Mouse (Mus musculus): Measurements from ENCODE around the gene Tmem204. TPM values are rescaled to one million over a fixed set of nuclear protein-coding genes. Genes with fewer than 3 reads are reported as not detected.
A peak's percentile ranks its signal among the peaks of the same experiment; 100 is the strongest.

Tmem204 gene
- polyA plus RNA-seq, 1 experiment from 2014 or later = 11.7 TPM

DNA sequence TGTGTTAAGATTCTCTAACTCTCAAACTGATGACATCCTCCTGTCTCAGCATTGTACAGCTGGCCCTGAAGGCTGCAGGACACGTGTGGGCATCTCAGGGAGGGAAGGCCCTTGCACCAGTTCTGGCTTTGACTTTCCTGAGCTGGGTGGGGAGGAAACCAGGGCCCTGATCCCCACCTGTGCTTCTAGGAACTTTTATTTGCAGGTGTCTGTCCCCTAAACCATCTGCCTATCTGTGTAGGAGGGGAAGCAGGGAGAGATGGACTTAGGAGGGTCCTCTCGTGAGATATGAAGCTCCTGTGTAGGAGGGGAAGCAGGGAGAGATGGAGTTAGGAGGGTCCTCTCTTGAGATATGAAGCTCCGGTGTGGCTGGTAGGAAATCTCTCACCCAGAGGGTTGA, 504 bp downstream of the Tmem204 start:
- Histone ChIP-seq H3K4me1 (ENCODE audit: control insufficient read depth, insufficient read depth, low read length) (peaks cover 3% of the 10 kb centered on the region), H3K9ac (replicated peaks; ENCODE audit: low read length) (peak overlapping the region; percentile 25; the same call in 1 of the 2 replicates), H3K9me3 (replicated peaks; ENCODE audit: control insufficient read depth, low read length) (no peaks in the 10 kb centered on the region), H3K27me3 (ENCODE audit: control insufficient read depth, insufficient read depth, low read length) (no peaks in the 10 kb centered on the region), H3K27ac (replicated peaks; ENCODE audit: low read depth, low read length) (0 out of 2 replicates have a peak overlapping the region, but pooled peaks have one; percentile 52), H3K36me3 (replicated peaks; ENCODE audit: control insufficient read depth, insufficient read depth, low read depth, low read length) (no peaks in the 10 kb centered on the region), H3K4me2 (ENCODE audit: low read depth, low read length) (no peak overlapping the region; the same call in 1 of the 2 replicates), H3K4me3 (ENCODE audit: low read depth, low read length) (no peak overlapping the region)
- ATAC-seq (replicated peaks; ENCODE audit: insufficient number of reproducible peaks, low FRiP score, low TSS enrichment, low read depth) (no peak), DNase-seq (ENCODE audit: low spot score) (no peak)
- WGBS = 52% methylated on average over 3 of the region's 3 CpGs

DNA sequence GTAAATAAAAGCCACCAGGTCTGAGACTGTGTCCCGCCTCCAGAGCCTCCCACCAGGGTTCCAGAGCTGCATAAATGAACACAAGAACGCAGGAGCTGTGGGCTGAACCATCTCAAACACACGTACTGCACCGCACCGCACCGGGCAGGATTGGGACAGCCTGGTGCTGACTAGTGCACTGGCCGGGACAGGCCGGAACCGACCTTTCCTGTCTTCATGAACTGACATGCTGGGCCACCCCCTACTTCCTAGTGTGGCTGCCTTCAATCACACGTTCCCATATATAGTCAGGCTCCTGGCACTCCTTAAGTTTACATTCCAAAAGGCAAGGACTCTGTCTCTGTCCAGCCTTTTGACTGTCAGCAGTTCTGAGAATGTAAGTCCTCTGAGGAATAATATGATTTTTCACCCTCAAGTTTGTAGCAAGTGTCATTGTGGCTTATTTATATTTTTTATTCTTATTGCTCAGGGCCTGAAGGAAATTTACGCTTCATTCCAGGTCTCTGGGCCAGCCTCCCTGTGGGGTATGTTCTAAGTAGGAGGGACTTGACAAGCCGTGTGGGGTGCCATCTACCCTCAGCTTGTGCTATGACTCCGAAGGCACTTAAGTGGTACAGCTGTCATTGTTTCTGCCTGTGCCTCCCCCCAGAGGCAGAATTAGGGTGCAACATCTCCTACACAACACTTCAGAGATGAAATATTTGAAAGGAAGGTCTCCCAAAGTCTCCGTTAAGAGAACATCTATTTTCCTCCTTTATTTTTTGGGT, 1.1 kb downstream of the Tmem204 start:
- Histone ChIP-seq H3K27me3 (ENCODE audit: control insufficient read depth, insufficient read depth, low read length) (no peaks in the 10 kb centered on the region), H3K9me3 (replicated peaks; ENCODE audit: control insufficient read depth, low read length) (no peaks in the 10 kb centered on the region), H3K4me3 (ENCODE audit: low read depth, low read length) (no peak overlapping the region), H3K4me1 (ENCODE audit: control insufficient read depth, insufficient read depth, low read length) (peaks cover 3% of the 10 kb centered on the region), H3K36me3 (replicated peaks; ENCODE audit: control insufficient read depth, insufficient read depth, low read depth, low read length) (no peaks in the 10 kb centered on the region), H3K4me2 (ENCODE audit: low read depth, low read length) (no peak overlapping the region), H3K27ac (replicated peaks; ENCODE audit: low read depth, low read length) (0 out of 2 replicates have a peak overlapping the region, but pooled peaks have one; percentile 14), H3K9ac (replicated peaks; ENCODE audit: low read length) (no peak overlapping the region)
- WGBS = 56% methylated on average over 14 of the region's 14 CpGs
- DNase-seq (ENCODE audit: low spot score) = peak; percentile 5
- no peak for ATAC-seq (replicated peaks; ENCODE audit: insufficient number of reproducible peaks, low FRiP score, low TSS enrichment, low read depth)

DNA sequence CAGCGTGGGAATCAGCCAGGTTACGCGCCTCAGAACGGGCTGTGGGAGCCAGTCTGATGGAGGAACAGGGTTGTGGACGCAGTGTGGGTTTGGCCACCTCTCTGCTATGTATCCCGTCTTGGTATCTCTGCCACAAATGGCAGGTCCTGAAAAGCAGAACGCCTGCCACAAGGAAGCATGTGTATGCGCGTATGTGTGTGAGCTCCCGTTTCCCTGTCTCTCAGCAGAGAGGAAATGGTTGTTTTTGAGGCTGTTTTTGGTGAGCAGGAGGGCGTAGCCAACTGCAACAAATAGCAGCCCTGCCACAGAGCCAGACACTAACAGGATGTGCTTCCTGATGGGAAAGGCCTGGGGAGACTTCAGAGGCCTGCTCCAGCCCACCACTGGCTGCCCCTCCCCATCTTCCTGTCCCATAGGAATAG, 2.4 kb downstream of the Tmem204 start:
- 0 out of 2 replicates have a peak overlapping the region, but pooled peaks have one; percentile 48 for H3K27ac ChIP-seq (replicated peaks; ENCODE audit: low read depth, low read length)
- no peak overlapping the region; the same call in 1 of the 2 replicates for H3K9ac ChIP-seq (replicated peaks; ENCODE audit: low read length)
- no peak for ATAC-seq (replicated peaks; ENCODE audit: insufficient number of reproducible peaks, low FRiP score, low TSS enrichment, low read depth)
- H3K36me3 ChIP-seq (replicated peaks; ENCODE audit: control insufficient read depth, insufficient read depth, low read depth, low read length) = no peaks in the 10 kb centered on the region
- no peak overlapping the region for H3K4me3 ChIP-seq (ENCODE audit: low read depth, low read length)
- no peak overlapping the region; the same call in 1 of the 2 replicates for H3K4me2 ChIP-seq (ENCODE audit: low read depth, low read length)
- 63% methylated on average over 11 of the region's 11 CpGs for WGBS
- H3K27me3 ChIP-seq (ENCODE audit: control insufficient read depth, insufficient read depth, low read length) = no peaks in the 10 kb centered on the region
- DNase-seq (ENCODE audit: low spot score) = no peak
- peaks cover 3% of the 10 kb centered on the region for H3K4me1 ChIP-seq (ENCODE audit: control insufficient read depth, insufficient read depth, low read length)
- H3K9me3 ChIP-seq (replicated peaks; ENCODE audit: control insufficient read depth, low read length) = no peaks in the 10 kb centered on the region

DNA sequence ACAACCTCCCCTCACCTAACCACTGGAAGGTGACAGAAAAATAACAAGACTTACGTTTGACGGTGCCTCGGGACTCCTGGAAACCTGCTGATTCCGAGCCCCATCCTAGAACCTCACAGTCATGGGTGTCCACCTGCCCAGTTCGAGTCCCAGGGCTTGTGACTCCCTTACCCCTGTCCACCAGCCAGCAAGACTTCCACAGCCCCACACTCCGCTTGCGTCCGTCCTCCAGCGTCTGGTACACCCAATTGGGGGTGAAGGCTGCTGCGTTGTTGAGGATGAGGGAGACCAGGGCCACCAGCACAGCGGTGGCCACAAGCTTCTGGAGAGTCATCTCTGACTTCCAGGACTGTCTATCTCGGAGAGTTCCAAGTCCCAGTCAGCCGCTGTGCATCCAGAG, 3.2 kb downstream of the Tmem204 start:
- no peaks in the 10 kb centered on the region for H3K36me3 ChIP-seq (replicated peaks; ENCODE audit: control insufficient read depth, insufficient read depth, low read depth, low read length)
- H3K4me2 ChIP-seq (ENCODE audit: low read depth, low read length) = no peak overlapping the region
- ATAC-seq (replicated peaks; ENCODE audit: insufficient number of reproducible peaks, low FRiP score, low TSS enrichment, low read depth) (no peak), DNase-seq (ENCODE audit: low spot score) (no peak)
- no peak overlapping the region for H3K27ac ChIP-seq (replicated peaks; ENCODE audit: low read depth, low read length)
- WGBS = 90% methylated on average over 13 of the region's 13 CpGs
- H3K27me3 ChIP-seq (ENCODE audit: control insufficient read depth, insufficient read depth, low read length) = no peaks in the 10 kb centered on the region
- peaks cover 3% of the 10 kb centered on the region for H3K4me1 ChIP-seq (ENCODE audit: control insufficient read depth, insufficient read depth, low read length)
- H3K4me3 ChIP-seq (ENCODE audit: low read depth, low read length) = peak overlapping the region; percentile 11
- H3K9ac ChIP-seq (replicated peaks; ENCODE audit: low read length) = peak overlapping the region; percentile 5; the same call in 1 of the 2 replicates
- H3K9me3 ChIP-seq (replicated peaks; ENCODE audit: control insufficient read depth, low read length) = no peaks in the 10 kb centered on the region

DNA sequence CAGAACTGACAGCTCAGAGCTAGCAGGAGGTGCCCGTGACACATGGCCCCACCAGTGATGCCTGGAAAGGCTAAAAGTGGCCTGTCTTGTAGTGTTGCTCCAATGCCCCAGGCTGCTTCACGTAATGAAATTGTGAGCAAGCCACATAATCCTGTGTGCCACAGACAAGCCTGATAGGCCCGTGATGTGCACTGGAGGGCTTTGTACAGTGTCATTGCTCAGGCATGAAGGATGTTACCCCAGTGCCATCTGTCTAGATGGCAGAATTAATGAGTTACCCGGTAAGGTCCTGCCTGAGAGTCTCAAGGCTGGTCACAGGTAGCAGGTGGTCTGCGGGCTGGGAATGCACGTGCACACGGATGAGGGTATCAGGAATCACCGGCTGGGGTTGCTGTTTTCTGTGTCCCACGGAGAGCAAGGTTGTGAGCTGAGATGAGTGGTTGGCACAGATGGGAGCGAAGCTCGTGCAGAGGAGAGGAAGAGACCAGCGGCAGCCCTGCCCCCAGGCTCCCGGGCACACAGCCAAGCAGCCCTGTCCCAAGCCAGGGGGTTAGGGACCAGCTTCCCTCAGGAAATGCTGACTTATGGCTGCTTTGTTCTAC, 5.5 kb downstream of the Tmem204 start:
- Histone ChIP-seq H3K9ac (replicated peaks; ENCODE audit: low read length) (no peak overlapping the region), H3K4me1 (ENCODE audit: control insufficient read depth, insufficient read depth, low read length) (peaks cover 3% of the 10 kb centered on the region; the same call in 1 of the 2 replicates), H3K27ac (replicated peaks; ENCODE audit: low read depth, low read length) (no peak overlapping the region), H3K27me3 (ENCODE audit: control insufficient read depth, insufficient read depth, low read length) (no peaks in the 10 kb centered on the region), H3K4me3 (ENCODE audit: low read depth, low read length) (no peak overlapping the region), H3K36me3 (replicated peaks; ENCODE audit: control insufficient read depth, insufficient read depth, low read depth, low read length) (no peaks in the 10 kb centered on the region), H3K9me3 (replicated peaks; ENCODE audit: control insufficient read depth, low read length) (no peaks in the 10 kb centered on the region), H3K4me2 (ENCODE audit: low read depth, low read length) (no peak overlapping the region)
- DNase-seq (ENCODE audit: low spot score) (no peak), ATAC-seq (replicated peaks; ENCODE audit: insufficient number of reproducible peaks, low FRiP score, low TSS enrichment, low read depth) (no peak)
- WGBS = 81% methylated on average over 13 of the region's 13 CpGs

DNA sequence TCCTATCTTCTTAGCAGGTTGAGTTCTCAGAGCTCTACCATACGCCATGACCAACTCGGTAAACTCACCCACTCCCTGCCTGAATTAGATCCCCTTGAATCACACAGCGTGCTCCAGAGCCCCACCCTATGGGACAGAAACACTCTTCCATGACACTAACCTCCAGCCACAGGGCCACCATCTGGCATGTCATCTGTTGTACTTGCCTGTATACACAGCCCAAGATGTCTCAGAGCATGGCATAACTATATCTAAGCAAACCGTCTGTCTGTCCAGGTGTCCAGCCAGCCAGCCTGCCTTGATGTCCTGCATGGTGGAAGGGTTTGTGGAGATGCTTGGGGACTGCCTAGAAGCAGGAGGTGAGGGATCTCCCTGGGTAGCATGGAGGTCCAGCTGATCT, 6.5 kb downstream of the Tmem204 start:
- no peaks in the 10 kb centered on the region for H3K27me3 ChIP-seq (ENCODE audit: control insufficient read depth, insufficient read depth, low read length)
- ATAC-seq (replicated peaks; ENCODE audit: insufficient number of reproducible peaks, low FRiP score, low TSS enrichment, low read depth) (no peak), DNase-seq (ENCODE audit: low spot score) (no peak)
- no peak overlapping the region for H3K9ac ChIP-seq (replicated peaks; ENCODE audit: low read length)
- no peaks in the 10 kb centered on the region for H3K9me3 ChIP-seq (replicated peaks; ENCODE audit: control insufficient read depth, low read length)
- WGBS = 91% methylated on average over 4 of the region's 4 CpGs
- no peak overlapping the region for H3K4me2 ChIP-seq (ENCODE audit: low read depth, low read length)
- 0 out of 2 replicates have a peak, but pooled peaks cover 3% of the 10 kb centered on the region for H3K4me1 ChIP-seq (ENCODE audit: control insufficient read depth, insufficient read depth, low read length)
- no peak overlapping the region for H3K4me3 ChIP-seq (ENCODE audit: low read depth, low read length)
- no peaks in the 10 kb centered on the region for H3K36me3 ChIP-seq (replicated peaks; ENCODE audit: control insufficient read depth, insufficient read depth, low read depth, low read length)
- H3K27ac ChIP-seq (replicated peaks; ENCODE audit: low read depth, low read length) = no peak overlapping the region

DNA sequence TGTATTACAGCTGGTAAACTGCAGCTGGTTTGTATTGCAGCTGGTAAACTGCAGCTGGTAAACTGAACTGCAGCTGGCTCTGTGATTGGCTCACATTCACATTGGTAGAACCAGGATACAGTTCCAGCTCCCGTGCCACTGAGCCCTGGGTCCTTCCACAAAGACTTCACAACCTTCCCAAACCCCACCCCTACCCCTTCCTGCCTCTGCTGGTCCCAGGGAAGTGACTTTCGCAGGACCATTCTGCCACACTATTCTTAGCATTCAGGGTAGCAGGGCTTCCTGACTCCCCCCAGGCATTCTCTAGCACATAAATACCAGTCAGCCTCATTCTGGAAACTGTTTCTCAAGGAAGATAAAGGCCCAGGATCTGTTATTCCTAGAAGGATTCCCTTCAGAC, 14.7 kb downstream of the Tmem204 start:
- H3K27ac ChIP-seq (replicated peaks; ENCODE audit: low read depth, low read length) = no peak overlapping the region
- no peak for ATAC-seq (replicated peaks; ENCODE audit: insufficient number of reproducible peaks, low FRiP score, low TSS enrichment, low read depth)
- 59% methylated on average over 2 of the region's 2 CpGs for WGBS

DNA sequence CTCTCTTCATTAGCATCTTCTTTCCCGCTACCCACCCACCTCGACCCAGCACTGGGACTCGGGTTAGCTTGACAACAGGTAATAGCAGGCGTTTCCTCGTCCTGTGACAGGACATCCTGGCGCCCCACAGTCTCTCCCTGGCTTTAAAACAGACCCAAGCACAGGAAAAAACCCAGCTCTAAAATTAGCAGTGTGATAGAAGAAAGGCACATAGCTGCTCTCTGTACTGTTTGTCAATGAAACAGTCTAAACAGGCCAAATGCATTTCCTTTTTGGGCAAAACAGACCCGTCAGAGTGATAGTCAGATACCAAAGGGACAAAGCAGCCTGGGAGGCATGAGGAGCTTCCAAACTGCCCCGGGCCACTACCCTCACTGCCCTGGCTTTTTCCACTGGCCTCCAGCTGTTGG, 15.9 kb downstream of the Tmem204 start:
- no peaks in the 10 kb centered on the region; the same call in 1 of the 2 replicates for H3K36me3 ChIP-seq (replicated peaks; ENCODE audit: control insufficient read depth, insufficient read depth, low read depth, low read length)
- H3K4me1 ChIP-seq (ENCODE audit: control insufficient read depth, insufficient read depth, low read length) = no peaks in the 10 kb centered on the region
- H3K4me3 ChIP-seq (ENCODE audit: low read depth, low read length) = no peak overlapping the region
- H3K4me2 ChIP-seq (ENCODE audit: low read depth, low read length) = no peak overlapping the region
- WGBS = 74% methylated on average over 8 of the region's 8 CpGs
- H3K27ac ChIP-seq (replicated peaks; ENCODE audit: low read depth, low read length) = no peak overlapping the region
- no peaks in the 10 kb centered on the region for H3K27me3 ChIP-seq (ENCODE audit: control insufficient read depth, insufficient read depth, low read length)
- DNase-seq (ENCODE audit: low spot score) (no peak), ATAC-seq (replicated peaks; ENCODE audit: insufficient number of reproducible peaks, low FRiP score, low TSS enrichment, low read depth) (no peak)
- no peaks in the 10 kb centered on the region for H3K9me3 ChIP-seq (replicated peaks; ENCODE audit: control insufficient read depth, low read length)
- no peak overlapping the region for H3K9ac ChIP-seq (replicated peaks; ENCODE audit: low read length)

More for the DNA sequence above, 14.7 kb downstream of the Tmem204 start:
- Histone ChIP-seq H3K4me1 (ENCODE audit: control insufficient read depth, insufficient read depth, low read length) (no peaks in the 10 kb centered on the region), H3K4me3 (ENCODE audit: low read depth, low read length) (no peak overlapping the region), H3K9me3 (replicated peaks; ENCODE audit: control insufficient read depth, low read length) (no peaks in the 10 kb centered on the region), H3K4me2 (ENCODE audit: low read depth, low read length) (no peak overlapping the region), H3K36me3 (replicated peaks; ENCODE audit: control insufficient read depth, insufficient read depth, low read depth, low read length) (no peaks in the 10 kb centered on the region; the same call in 1 of the 2 replicates), H3K9ac (replicated peaks; ENCODE audit: low read length) (no peak overlapping the region), H3K27me3 (ENCODE audit: control insufficient read depth, insufficient read depth, low read length) (no peaks in the 10 kb centered on the region)
- no peak for DNase-seq (ENCODE audit: low spot score)

All from embryonic facial prominence, embryonic 11.5 days (tissue).